Mouse (Mus musculus) CD4-positive helper T cell, adult 2 months (primary cell): ENCODE results near the gene Lrch4.

ENCODE experiments used
- DNase-seq: peaks from one replicate; pipeline ENCODE4 v3.0.0-alpha.2; 2012; ENCODE audit warnings: low read depth, missing footprints, low spot score

Gene Lrch4

GRCm38 (mm10) chr5:137628498-137629305, at the start of gene Lrch4, which contains the start of the genes Fbxo24 and Gm20605:
Lrch4 (plus strand) TSS chr5:137629121.
Fbxo24 (minus strand) TSS chr5:137629002.
Gm20605 (plus strand) TSS chr5:137629175.
- peak; percentile 100 for DNase-seq

DNA sequence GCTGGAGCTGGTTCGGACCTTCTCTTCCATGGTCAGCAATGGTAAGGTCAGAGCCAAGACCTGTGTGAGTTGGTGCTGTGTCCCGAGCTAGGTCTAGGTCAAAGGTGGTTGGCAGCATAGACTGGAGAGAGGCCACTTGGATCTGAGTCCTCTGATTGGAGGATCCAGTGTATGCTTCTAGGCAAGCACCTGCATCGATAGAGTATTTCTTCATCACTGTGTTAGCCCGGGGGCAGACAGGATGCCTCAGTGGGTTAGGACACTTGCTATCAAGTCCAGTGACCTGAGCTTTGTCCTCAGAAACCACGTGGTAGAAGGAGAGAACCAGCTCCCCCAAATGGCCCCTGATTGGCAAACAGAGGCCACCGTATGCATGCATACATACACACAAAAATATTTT, 48.7 kb upstream of the Lrch4 start:
- DNase-seq, result no peak

DNA sequence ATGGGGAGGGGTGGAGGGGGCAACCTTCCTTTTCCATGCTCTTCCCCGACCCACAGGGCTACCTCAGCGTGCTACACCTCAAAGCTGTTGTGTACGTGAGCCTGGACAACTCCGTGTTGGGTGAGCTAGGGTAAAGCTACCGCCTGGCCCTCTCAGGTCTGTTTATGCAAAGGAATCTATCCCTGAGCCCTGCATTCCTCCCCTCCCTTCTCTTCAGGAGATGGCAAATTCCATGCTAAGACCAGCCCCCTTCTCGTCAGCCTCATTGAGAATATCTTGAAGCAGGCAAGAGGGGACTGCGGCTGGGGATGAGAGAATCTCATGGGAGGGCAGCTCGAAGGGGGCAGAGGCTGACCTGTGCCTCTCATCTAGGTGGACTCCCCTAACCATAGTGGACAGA, 46.2 kb upstream of the Lrch4 start:
- no peak for DNase-seq

- DNase-seq, result no peak
Observed at GRCm38 (mm10) chr5:137583670-137584169, 45.2 kb upstream of the Lrch4 start.

GRCm38 (mm10) chr5:137584976-137585375, 43.9 kb upstream of the Lrch4 start:
- peak; percentile 65 for DNase-seq

DNA sequence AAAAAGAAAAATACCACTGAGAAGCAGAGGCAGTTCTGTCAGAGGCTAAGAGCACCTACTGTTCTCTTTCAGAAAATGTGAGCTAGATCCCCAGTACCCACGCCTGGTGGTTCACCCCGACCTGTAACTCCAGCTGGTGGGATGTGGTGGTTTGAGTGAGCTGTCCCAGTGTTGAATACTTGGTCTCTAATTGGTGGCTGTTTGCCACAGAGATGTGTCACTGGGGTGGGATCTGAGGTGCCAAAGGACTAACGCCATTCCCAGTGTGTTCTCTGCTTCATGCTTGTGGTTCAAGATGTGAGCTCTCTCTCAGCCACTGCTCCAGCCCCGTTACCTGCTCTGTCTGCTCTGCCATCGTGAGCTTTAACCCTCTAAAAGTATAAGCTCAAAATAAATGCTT, 38.4 kb upstream of the Lrch4 start:
- DNase-seq, result no peak

DNA sequence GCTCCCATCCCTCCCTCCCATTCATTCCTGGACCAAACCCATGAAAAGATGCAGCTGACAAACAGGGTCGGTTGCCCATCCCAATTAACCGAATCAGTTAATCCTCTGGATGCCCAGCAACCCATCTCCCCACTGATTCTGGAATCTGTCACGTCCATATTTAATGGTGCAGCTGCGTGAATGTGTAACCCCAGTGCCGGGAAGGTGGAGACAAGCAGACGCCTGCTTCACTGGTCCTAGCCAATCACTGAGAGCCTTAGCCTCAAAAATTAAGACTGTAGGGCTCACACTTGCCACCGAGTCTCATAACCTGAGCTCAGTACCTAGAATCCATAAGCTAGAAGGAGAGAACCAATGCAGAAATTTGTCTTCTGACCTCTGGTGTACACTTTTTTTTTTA, 33.0 kb upstream of the Lrch4 start:
- no peak for DNase-seq

DNA sequence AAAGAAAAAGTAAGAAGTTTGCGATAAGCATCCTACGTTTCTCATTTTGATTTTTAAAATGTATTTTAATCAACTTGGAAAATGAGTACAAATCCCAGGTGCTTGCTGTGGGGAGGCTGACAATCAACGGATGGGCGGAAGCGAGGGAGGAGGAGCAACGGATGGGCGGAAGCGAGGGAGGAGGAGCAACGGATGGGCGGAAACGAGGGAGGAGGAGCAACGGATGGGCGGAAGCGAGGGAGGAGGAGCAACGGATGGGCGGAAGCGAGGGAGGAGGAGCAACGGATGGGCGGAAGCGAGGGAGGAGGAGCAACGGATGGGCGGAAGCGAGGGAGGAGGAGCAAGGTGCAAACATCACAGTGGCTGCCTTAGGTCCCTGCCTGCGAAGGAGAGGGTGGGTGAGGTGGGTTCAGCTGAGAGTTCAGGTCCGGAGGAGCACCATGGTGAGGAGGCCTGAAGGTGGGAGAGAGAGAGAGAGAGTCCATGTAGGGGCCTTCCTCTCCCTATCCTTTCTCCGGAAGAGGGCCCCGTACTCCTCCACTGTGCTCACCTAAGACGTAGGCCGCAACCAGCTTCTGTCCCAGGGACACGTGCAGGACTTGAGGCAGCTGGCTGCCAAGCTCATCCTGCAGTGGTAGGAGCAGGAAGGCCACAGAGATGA, 32.2 kb upstream of the Lrch4 start:
- peak; percentile 79 for DNase-seq

- DNase-seq, result peak; percentile 12
Observed at GRCm38 (mm10) chr5:137597625-137598024, 31.3 kb upstream of the Lrch4 start.

DNA sequence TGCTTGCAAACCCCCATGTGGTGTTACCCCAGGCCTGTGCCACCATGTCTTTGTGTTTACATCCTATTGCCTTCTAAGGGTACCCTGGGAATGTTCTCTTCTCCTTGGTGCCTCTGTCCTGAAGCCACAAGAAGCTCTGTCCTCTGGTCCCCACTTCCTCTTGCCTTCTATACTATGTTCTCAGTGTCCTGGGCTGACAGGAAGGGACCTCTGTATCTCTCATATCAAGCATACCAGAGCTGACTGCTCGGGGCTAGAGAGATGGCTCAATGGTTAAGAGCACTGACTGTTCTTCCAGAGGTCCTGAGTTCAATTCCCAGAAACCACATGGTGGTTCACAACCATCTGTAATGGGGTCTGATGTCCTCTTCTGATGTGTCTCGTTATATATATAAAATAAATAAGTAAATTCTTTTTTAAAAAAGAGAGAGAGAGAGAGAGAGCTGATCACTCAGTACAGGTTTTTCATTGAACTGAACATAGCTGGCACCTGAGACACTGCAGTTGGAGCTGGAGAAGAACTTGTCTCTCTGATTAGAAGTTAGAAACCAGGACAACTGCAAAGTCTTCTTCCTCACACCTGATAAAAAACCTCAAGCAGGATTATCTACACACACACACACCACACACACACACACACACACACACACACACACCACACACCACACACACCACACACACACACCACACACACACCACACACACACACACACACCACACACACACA, 30.7 kb upstream of the Lrch4 start:
- no peak for DNase-seq

GRCm38 (mm10) chr5:137599600-137599999, 29.3 kb upstream of the Lrch4 start:
- peak; percentile 15 for DNase-seq

DNA sequence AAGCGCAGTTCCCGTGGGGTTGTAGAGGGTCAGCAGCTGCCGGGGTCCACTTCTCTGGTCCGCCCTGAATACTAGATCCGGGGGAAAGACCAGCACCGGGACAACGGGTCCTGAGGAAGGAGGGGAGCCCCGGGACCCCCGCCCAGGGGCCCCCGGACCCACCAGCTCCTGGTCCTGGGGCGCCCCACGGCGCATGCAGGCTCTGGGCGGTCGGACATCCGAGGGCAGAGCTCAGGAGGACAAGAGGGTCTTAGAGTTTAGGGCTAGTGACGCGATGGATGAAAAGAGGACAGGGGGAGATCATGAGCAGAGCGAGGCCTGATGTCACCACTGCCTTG, 28.7 kb upstream of the Lrch4 start:
- DNase-seq, result no peak

- peak; percentile 98 for DNase-seq
Observed at GRCm38 (mm10) chr5:137600619-137601364, 28.1 kb upstream of the Lrch4 start, which contains the start of gene Mospd3. Mospd3 (minus strand) TSS chr5:137601058.

GRCm38 (mm10) chr5:137601365-137601729, 27.6 kb upstream of the Lrch4 start:
- DNase-seq, result no peak

- DNase-seq, result no peak
Observed at GRCm38 (mm10) chr5:137607860-137608653, 20.9 kb upstream of the Lrch4 start.

GRCm38 (mm10) chr5:137608654-137609190, 20.2 kb upstream of the Lrch4 start:
- DNase-seq, result no peak

- no peak for DNase-seq
Observed at GRCm38 (mm10) chr5:137609292-137609691, 19.6 kb upstream of the Lrch4 start.

DNA sequence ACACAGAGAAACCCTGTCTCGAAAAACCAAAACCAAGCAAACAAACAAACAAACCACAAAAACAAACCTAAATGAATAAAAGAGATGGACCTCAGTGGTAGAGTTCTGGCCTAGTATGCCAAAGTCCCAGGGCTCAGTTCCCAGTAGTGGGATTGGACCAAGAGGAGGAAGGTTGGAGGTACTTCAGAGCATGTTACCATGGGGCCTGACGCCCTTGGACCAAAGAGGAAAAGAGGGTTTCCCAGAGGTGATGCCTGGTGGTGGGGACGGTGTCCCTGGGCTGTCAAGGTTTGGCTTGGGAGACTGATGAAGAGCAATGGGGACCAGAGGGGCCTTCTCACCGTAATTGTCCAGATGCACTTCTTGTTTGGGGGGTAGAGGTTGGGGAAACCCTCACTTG, 18.9 kb upstream of the Lrch4 start:
- DNase-seq, result no peak

DNA sequence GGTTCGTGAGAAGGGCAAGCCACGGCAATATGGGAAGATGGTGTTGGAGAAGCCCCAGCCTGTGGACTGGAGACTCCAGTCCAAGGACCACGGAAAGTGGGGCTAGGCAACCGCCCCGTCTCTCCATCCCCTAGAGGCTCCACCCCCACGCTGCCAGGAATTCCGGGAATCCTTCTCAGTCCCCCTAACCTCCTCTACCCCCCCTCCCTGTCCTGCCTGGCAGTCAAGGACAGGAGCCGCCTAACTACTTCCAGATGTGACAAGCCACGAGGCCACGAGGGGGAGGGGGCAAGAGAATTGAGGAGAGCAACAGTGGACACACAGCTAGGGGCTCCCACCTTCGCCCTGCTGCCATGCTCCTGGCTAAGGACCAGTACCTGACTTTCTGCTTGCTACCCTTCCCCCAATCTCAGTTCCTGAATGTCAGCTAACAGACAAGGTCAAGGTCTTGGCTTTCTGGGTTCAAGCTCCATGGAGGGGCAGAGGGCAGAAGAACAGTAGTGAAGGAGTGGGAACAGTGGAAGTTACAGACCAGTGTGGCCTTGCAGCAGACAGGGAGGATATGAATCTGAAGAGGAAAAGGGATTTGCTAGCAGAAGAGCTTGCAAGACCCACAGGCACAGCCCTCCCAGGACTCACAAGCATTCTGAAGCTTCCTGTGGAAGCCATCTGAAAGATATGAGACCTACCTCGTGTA, 18.2 kb upstream of the Lrch4 start:
- DNase-seq, result no peak

DNA sequence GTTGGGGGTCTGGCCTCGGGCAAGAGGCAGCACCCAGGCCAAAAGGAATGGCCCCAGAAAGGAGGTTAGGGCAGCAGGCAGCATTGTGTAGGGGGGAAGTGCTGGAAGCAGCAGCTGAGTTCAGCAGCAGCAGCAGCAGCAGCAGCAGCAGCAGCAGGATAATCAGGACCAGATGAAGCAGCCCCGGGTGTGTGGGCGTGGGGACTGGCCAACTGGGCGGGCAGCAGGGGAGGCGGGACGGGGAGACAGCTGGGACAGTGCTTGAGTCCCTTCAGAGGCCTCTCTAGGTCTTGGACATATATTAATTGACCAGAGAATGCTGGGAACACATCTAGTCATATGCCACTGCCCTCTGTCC, 17.7 kb upstream of the Lrch4 start:
- no peak for DNase-seq
